Mouse (Mus musculus) ZHBTc4 (cell line): ENCODE measurements around the gene Scap.

ENCODE experiments used
- DNase-seq: peaks from one replicate; pipeline ENCODE4 v3.0.0-alpha.2; 2011; ENCODE audit warnings: low read depth, low spot score

Gene Scap

DNA sequence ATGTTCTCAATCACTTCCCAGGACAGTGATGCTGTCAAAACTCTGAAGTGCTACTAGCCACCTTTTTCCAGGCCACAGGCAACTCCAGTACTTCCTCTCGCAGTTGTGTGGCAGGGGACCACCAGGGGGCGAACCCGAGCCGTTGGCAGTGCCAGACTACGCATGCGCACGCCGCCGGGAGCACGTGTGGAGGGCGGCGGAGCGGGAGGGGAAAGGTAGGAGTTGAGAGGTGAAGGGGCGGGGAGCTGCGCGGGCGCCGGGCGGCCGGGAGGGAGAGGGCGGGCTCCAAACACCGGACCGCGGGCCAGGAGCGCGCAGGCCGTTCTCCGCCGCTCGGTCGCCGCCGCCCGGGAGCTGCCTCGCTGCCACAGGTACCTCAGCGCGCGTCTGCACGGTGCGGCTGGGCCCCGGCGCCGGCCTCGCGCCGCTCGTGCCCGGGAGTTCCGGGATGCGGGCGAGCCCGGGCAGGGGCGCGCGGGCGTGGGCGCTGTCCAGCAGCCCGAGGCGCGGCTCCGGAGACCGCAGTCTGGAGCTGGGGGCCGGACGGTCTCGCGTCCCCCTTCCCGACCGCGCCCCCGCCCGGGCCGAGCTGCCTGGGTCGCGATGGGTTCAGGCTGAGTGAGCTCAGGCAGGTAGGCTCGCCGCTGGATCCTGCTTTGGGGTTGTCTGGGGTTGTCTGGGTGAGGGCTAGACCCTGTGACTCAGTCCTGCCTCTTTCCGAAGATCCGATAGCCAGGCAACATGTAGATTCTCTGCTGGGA is at the start of gene Scap:
Scap (plus strand) TSS at position 154 of the 761 bp plus-strand sequence.
- peak; percentile 98 for DNase-seq

GRCm38 (mm10) chr9:110284075-110284697 is 48.9 kb upstream of the Scap start:
- no peak for DNase-seq

DNA sequence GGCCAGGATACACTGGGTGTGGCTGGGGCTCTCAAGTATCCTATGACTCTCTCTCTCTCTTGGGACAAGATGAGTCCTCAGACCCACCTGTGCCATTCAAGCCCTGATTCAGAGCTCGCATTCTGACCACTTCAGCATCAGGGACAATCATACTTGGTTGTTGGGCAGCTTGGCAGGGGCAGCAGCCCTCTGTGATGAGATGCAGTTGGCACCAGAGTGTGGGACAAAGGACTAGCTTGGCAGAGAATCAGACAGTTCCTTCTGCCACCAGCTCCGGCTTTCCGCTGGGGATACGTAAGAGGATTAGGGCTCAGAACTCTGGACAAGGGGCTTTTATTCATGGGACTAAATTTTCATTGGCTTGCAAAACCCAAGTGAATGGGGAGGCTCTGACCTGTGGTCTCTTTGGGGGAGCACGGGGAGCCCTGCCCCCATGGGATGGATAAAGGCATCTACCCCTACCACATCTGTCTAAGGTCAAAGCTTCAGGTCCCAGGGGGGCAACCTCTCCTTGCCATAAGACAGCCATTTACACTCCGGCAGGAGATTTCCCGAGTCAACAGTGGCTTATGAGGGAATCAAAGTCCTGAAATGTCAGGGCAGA is 45.7 kb upstream of the Scap start:
- DNase-seq: no peak

GRCm38 (mm10) chr9:110293254-110293718 is 39.8 kb upstream of the Scap start:
- no peak for DNase-seq

DNA sequence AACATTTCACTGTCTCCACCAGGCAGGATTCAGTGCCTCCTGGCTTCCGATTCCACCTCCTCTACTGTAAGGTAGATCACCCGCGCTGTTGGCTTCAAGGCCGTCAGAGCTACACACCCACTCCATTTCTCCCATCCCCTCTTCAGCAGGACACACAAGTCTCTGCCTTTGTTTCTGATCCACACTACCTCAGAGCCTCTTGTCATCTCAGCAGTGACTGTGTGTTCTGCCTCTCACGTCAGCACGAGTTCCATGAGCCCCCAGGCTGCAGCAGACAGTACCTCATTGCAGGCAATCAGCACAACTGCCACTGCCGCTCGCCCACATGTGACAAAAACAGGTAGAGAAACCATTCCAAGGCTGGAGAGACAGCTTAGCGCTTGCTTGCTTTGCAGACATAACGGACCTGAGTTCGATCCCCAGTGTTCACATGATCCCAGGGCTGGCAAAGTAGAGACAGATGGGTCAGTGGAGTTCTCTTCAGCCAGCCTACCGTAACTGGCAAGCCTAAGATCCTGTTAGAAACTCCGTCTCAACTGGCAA is 39.1 kb upstream of the Scap start:
- peak; percentile 28 for DNase-seq

GRCm38 (mm10) chr9:110294786-110295185 is 38.3 kb upstream of the Scap start:
- DNase-seq: peak; percentile 73

DNA sequence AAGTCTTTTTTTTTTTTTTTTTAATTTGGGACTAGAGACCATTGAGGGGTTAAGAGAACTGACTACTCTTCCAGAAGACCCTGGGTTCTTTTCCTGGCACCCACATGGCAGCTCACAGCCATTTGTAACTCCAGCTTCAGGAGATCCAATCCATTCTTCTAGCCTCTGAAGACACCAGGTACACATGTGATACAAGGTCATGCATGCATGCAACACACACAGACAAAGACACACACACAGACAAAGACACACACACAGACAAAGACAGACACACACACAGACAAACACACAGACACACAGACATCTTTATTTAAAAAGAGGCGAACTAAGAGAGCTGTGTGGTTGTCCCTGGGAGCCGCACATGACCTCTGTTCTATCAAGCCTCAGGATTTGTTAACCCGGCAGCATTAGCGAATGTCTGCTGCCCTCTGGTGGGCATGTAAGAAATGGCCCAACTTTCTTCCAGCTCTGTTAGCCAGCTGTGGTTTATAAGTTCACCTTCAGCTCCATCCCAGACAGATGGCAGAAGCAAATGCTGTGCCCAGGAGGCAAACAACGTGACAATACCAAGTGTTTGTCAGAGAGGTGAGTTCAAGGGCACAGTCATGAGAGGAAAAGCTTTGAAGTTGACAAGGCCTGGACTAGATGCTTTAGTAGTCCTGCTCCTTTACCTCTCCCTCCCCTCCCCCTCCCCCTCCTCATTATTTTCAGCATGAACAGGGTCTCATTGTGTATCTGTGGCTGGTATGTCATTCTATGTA is 36.0 kb upstream of the Scap start:
- DNase-seq: peak; percentile 94

DNA sequence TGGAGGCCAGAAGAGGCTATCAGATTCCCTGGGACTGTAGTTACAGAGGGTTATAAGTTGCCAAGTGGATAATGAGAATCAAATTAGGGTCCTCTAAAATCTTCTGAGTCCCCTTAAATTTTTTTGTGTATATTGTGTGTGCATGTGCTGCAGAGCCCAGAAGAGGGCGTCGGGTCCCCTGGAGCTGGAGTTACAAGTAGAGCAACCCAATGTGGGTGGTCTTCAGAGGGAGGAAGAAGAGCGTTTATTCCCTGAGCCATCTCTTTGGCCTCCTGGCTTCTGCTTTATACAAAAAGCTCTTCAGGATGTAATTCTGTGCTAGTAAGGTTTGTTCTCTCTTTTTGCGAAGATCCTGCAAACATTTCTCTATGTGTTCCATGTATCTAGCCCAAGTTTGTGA is 28.6 kb upstream of the Scap start:
- peak; percentile 77 for DNase-seq

GRCm38 (mm10) chr9:110304969-110305651 is 28.0 kb upstream of the Scap start, which contains the start of gene Elp6:
Gene Elp6, plus strand, starts transcription at chr9:110305173.
- peak; percentile 97 for DNase-seq

GRCm38 (mm10) chr9:110306371-110306770 is 26.7 kb upstream of the Scap start:
- no peak for DNase-seq

- no peak for DNase-seq
These were observed 18.4 kb upstream of the Scap start for GRCm38 (mm10) chr9:110314706-110315105.

GRCm38 (mm10) chr9:110315410-110315809 is 17.7 kb upstream of the Scap start:
- no peak for DNase-seq

- DNase-seq: no peak
These were observed 17.2 kb upstream of the Scap start for GRCm38 (mm10) chr9:110315904-110316303.

DNA sequence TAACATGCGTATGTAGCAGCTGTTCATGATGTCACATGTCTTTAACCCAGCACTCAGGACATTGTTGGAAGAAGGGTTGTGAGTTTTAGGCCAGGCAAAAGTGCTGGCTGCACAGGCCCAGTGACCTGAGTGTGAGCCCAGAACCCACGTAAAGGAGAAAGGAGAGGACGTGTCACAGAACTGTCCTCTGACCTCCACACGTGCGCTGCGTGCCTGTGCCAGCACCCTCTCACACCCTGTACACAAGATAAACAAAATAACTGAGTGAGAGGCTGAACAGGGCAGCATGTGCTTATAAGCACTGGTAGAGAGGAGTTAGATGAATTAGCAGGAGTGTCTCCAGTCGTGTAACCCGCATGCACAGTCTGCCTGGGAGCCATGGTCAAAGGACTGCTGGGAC is 16.6 kb upstream of the Scap start:
- DNase-seq: no peak

DNA sequence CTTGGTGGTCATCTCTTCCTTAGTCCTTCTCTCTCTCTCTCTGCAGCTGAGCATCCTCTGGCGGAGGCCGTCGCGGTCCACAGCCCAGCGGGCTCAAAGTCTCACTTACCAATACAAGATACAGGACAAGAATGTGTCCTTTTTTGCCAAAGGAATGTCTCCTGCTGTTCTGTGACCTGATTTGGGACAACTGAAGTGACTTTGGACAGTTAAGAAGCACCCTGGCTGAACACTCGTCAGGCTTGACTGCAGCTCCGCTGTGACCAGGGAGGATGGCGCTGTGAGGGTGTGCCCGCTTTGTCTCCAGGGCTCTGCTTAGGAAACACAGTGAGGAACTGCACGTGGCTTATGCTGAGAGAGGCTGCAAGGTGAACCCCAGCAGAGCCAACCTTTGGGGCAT is 12.3 kb upstream of the Scap start:
- no peak for DNase-seq

- DNase-seq: peak; percentile 73
These were observed 10.1 kb upstream of the Scap start for GRCm38 (mm10) chr9:110322972-110323371.

DNA sequence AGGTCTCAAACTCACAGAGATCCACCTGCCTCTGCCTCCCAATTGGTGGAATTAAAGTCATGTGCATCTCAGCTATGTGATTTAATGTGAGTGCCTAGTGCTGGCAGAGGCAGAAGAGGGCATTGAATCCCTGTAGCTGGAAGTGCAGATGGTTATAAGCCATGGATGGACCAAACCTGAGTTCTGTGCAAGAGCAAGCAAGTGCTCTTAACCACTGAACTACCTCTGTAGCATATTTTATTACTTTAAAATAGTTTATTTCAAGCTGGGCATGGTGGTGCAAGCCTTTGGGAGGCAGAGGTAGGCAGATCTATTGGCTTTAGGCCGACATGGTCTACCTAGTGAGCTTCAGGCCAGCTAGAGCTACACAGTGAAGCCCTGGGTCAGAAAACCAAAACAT is 8.9 kb upstream of the Scap start:
- no peak for DNase-seq

DNA sequence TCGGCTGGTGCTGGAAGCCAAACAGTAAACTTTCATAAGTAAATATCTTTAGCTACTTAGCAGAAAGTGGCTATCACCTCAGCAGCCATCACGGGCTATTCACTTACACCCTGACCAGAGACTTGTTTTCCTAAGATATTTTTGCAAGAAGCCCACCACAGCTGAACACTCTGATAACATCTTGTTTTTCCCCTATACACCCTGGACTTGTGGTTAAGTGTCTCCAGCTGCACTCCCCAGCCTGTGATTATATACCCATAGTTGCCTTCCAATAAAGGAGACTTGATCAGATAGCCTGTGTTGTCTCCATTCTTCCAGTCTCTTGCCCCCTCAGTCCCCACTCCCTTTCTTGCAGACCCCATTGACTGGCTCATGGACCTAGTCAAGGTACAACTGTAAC is 4.9 kb upstream of the Scap start:
- no peak for DNase-seq

GRCm38 (mm10) chr9:110328946-110329630 is 4.0 kb upstream of the Scap start:
- DNase-seq: no peak

- DNase-seq: no peak
These were observed 3.4 kb upstream of the Scap start for GRCm38 (mm10) chr9:110329655-110330054.
